Mouse (Mus musculus) gastrocnemius, adult 8-10 months (tissue): ENCODE measurements at regions not wholly inside any gene's neighbourhood (a gene's known extent, or its start where the extent isn't known, plus 50 kb on each side); places are given as distances from the start of the nearest gene placed in this dataset.

Source experiments
- DNase-seq, 2 experiments: peaks; one replicate each; pipeline ENCODE4 v3.0.0; 2022; ENCODE audit warnings: low spot score in 2 of 2

DNA sequence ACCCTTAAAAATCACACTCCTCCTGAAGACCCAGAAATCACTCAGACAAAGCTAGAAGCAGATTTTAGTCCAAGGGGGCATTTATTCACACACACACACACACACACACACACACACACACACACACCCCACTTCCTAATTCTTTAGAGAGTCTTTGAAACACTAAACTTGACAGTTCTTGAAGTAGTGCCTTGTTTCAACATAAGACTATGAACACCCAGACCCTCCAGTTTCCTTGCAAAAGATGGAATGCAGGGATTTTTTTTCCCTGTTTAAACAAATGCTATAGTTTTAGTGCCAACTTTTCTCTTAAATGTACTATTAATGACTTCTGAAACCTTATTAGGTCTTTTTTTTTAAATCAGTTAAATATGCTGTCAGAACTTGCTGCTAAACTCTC, 279.2 kb upstream of the Fat1 start:
- DNase-seq = no peak

DNA sequence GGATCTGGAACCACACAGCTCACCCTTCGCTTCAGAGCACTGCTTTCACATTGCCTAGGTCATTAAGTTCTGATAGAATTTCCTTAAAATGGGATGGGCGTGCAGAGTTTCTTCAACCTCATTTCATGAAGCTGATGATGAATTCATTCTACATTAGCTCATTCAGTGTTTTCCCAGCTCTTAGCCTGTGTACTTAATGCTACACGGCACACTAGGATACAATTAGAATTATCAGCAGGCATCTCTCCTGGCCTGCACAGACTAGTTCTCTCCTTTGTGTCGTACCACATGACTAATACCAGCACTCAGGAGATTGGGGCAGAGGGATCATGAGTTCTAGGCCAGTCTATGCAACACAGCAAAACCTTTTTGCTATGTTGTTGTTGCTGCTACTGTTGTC, 278.8 kb upstream of the Fat1 start:
- no peak for DNase-seq

DNA sequence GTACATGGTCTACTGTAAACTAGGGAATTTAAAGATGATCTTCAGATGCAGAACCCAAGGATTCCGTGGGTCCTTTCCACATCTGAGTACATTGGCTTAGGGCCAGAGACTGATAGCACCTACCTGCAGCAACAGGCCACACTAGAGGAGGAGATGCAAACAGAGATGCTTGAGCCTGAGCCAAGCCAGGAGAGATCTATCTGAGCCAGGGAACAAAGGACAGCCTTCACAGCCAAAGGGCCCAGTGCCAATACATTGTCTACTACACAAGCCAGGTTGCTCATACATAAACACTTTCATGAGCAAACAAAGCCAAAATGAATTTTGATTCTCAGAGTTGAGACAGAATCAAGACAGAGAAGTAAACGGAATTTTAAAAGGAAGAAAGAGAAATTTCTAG, 273.6 kb upstream of the Fat1 start:
- DNase-seq = no peak

DNA sequence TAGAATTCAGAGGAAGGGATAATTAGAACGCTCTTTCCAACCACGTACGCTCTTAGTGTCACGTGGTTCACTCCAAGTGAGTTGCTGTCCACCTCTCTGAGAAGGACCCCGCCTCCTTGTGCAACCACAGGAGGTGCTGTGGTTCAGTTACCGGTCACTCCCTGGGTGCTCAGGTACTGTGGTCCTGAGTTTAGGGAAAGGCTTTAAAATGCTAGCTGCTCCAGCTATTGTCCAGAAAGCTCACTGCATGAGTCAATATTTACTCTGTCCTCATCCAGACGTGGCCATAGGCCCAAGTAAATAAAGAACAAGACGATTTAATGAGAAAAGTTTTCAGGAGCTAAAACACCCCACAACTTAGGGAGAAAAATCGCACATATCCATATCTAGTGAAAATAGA, 248.1 kb upstream of the Fat1 start:
- no peak for DNase-seq

DNA sequence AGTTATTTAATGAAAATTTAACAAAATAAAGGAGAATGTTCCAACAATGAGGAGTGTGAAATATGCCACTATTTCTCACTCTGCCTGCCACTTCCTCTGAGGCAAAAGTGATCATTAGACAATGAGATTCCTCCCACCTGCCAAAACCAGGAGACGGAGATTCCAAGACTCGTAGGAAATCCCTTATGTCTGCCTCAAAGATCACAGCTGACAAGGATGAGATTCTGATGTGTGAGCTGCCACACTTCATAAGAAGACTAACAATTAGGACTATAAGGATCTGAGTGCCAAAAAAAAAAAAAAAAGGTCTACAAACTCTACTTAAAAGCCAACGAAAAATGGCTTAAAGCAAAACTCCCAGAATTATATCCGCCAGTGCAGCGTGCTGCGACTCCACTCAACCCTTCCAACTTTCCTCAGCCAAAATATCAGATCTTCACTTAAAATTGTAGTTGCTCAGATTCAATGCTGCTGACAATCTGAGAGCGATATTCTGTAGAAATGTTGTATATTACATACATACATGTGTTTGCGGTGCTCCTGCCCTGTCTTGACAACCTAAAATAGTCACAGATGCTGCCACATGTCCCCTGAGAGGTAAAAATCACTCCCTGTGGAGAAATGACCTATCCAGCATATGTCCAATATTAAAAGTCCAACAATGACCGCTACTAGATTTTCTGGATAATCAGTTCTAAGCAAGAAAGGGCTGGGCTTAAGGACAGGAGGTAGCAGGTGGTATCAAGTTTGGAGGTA, 245.2 kb upstream of the Fat1 start:
- no peak for DNase-seq

- DNase-seq = no peak
Observed at GRCm38 (mm10) chr8:44690593-44690950, 244.7 kb upstream of the Fat1 start.

DNA sequence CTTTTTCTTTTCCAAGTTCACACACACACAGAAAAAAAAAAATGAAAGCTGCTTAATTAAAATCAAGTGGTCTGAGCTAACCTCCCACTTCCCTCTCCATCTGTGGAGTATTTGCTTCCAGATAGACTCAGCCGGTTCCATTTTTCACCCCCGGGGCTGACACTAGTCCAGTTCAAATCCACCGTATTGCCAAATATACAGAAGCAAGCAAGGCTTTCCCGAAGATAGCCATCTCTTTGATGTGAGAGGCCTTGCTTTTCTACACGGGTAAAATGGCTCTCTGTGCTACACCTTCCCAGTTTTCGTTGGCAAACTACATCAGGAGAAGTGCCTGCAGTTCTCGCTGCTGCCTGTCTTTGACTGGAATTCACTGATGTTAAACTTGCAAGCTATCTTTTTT, 244.1 kb upstream of the Fat1 start:
- DNase-seq = no peak

GRCm38 (mm10) chr8:44692036-44692688, 243.1 kb upstream of the Fat1 start:
- no peak for DNase-seq

- no peak for DNase-seq
Observed at GRCm38 (mm10) chr8:44694861-44695260, 240.4 kb upstream of the Fat1 start.

- DNase-seq = no peak
Observed at GRCm38 (mm10) chr8:44696066-44696853, 239.0 kb upstream of the Fat1 start.

DNA sequence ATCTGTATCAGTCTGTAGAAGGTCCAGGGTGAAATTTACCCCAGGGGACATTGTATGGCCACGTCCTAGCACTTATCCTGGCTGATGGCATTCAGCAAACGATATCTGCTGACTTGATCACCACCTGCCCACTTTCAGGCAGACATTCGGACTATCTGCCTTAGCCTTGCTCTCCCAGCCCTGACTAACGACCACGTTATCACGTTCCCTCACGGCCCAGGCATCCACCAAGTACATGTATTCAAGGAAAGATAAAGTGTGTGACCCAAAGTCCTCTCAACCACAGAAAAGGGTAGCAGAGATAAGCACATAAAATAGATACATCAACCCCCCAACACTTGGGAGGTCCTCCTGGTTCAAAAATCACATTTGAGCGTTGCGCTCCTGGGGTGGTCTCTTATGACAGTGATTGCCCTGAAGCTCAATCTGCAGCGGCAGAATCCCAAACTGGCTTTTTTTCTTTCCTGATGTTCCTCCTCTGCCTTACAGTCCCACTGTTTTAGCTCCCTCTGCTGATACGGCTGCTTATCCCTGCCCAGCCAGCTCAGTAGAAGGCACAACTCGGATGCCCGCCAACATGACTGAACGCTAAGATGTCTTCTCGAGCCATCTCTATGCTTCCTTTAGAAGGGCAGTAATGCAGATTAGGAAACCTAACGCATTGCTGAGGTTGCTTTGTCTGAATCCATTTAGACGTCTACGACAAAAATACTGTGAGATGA, 235.7 kb upstream of the Fat1 start:
- DNase-seq = no peak

DNA sequence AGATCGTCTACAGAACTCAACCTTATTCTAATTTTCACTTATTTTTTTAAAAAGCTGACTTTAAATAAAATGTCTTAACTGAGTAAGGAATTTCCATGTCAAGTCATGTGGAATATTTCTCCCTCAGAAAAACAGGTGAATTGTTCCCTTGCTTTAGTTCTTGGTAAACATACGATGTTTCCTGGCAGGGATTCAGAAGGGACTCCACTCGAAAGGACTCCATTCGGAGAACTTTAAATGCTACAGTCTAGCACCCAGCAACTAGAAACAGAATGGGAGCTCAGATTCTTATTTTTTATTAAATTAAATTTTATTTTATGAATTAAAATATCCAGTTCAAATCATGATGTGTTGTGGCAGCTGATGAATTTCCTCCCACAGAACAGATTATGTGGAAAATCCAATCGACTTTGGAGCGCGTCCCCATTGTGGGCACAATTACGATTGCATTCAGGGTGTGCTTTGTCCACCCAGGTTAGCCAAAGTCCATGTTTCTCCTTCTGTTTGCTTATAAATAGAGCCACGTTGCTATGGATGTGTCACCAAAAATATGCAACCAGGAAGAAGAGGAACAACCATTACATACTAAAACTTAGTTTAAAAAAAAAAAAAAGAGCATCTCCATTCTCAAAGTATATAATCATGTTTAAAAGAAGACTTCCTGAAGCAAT, 230.5 kb upstream of the Fat1 start:
- no peak for DNase-seq

- no peak for DNase-seq
Observed at GRCm38 (mm10) chr8:44708659-44709170, 226.5 kb upstream of the Fat1 start.

GRCm38 (mm10) chr8:44709171-44709940, 225.9 kb upstream of the Fat1 start:
- DNase-seq = no peak

- no peak for DNase-seq
Observed at GRCm38 (mm10) chr8:44734577-44734976, 200.7 kb upstream of the Fat1 start.

DNA sequence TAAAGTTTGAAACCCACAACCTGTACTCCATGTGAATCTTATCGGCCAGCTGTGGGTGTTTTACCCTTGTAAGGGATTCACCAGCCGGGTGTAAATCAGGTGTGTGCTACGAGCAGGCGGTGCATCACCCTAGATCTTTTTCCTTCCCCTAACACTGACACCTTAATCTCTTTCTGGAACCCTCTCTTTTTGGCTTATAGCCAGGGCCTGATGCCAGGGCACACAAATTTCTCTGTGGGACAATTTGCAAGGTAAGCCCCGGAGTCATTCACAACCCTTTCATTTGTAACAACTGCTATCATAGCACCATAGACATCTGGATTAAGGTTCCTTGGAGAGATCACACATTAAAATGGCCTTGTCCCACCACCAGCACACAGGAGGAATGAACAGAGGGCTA, 199.4 kb upstream of the Fat1 start:
- no peak for DNase-seq

DNA sequence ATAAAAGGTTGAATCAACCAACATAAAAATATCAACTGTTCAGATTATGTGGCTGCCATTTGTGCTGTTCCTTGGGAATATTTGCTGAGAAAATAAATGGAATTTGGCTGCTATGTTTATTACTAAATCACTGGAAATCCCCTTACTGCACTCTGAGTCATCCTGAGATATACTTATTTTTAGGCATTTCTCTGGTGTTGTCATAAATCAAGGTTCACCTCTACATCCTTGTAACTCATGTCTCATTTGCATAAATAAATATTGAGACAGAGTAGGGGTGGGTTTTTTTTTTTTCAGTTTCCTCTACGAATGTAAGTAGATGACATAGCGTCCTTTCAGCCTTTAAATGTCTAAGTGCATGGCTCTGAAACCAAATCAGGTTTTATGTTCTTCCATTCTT, 191.9 kb upstream of the Fat1 start:
- no peak for DNase-seq

GRCm38 (mm10) chr8:44744991-44745658, 190.1 kb upstream of the Fat1 start:
- no peak for DNase-seq

DNA sequence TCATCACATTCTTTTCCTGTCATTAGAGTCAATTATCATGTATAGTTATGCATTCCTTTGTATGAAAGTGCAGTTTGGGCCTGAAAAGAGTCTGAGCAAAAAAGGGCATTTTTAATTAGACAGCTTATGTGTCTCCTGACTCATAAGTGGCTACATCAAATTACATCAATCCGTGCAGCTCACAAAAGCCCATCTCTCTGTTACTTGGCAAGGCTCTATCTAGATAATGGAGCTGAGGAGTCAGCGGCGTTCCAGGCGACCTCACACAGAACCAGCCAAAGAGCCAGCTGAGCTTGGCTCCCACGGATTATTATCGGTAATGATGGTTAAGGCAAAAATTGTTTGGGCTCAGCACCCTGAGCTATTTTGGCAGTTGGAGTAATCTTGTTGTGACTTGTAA, 176.5 kb upstream of the Fat1 start:
- no peak for DNase-seq

GRCm38 (mm10) chr8:44762731-44763130, 172.5 kb upstream of the Fat1 start:
- DNase-seq = no peak
